Mouse (Mus musculus): ENCODE data around the gene Ninj1. TPM values are rescaled to one million over a fixed set of nuclear protein-coding genes. Genes with fewer than 3 reads are reported as not detected.

Gene Ninj1
- polyA plus RNA-seq, 1 experiment from 2014 or later, result 51.3 TPM

Other genes starting within 250 kb of the Ninj1 start
- 17.5 and 20.7 TPM in 2 replicates for gene Fam120a, start 219.5 kb upstream of the Ninj1 start, polyA plus RNA-seq (2016; fragmentation: Nextera tagmentation; extraction: Ambion mirVana)
- 0.89 TPM in 2 replicates for gene Wnk2, start 39.5 kb upstream of the Ninj1 start, polyA plus RNA-seq (2016; fragmentation: Nextera tagmentation; extraction: Ambion mirVana)
- gene Card19, start 28.6 kb downstream of the Ninj1 start, polyA plus RNA-seq (2016; fragmentation: Nextera tagmentation; extraction: Ambion mirVana), result 52.7 and 64.6 TPM in 2 replicates
- 0.41 and 1.1 TPM in 2 replicates for gene Susd3, start 61.2 kb downstream of the Ninj1 start, polyA plus RNA-seq (2016; fragmentation: Nextera tagmentation; extraction: Ambion mirVana)
- 0.26 and 0.45 TPM in 2 replicates for gene Fgd3, start 132.8 kb downstream of the Ninj1 start, polyA plus RNA-seq (2016; fragmentation: Nextera tagmentation; extraction: Ambion mirVana)
- gene Bicd2, start 154.1 kb downstream of the Ninj1 start, polyA plus RNA-seq (2016; fragmentation: Nextera tagmentation; extraction: Ambion mirVana), result 37.5 and 46.7 TPM in 2 replicates
- 15.8 and 18.5 TPM in 2 replicates for gene Ippk, start 233.8 kb downstream of the Ninj1 start, polyA plus RNA-seq (2016; fragmentation: Nextera tagmentation; extraction: Ambion mirVana)